Mouse (Mus musculus): ENCODE data around the gene Jph3.

The Jph3 gene

DNA sequence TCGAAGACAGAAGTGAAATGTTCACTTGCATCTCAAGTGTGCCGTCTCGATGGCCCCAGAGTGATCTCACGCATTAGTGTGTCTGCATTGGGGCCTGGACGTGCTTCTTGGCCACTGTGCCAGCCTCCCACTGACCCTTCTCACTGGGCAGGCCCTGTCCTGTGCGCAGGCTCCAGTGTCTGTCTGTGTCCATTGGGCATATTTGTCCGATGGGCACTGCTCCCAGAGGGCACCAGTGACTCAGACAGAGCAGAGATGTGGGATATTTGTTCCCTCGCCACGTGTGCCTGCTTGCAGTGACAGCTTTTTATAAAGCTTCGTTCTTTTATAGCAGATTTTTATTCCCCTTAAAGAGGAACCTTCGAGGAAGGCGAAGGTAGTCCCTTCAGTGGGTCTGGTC lies 44.5 kb downstream of the Jph3 start:
- no peak for DNase-seq (ENCODE audit: extremely low spot score, low read depth, low spot score)

DNA sequence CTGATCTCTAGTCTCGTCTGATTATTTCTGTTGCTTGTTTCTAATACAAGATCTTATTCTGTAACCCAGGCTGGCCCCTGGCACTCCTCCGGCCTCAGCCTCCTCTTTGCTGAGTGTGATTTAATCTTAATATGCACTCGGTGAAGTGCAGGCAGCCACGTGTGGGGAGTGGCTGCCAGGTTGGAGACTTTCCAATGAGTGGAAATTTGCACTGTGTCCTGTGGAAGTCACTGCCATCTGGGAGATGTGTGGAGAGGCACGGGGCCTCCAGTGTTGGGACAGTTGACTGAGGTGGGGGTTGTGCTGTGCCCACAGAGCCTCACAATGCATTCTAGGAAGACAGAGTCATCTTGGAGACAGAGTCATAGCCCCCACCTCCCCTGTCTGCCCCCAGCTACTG lies 53.1 kb downstream of the Jph3 start:
- DNase-seq (ENCODE audit: extremely low spot score, low read depth, low spot score) = no peak

DNA sequence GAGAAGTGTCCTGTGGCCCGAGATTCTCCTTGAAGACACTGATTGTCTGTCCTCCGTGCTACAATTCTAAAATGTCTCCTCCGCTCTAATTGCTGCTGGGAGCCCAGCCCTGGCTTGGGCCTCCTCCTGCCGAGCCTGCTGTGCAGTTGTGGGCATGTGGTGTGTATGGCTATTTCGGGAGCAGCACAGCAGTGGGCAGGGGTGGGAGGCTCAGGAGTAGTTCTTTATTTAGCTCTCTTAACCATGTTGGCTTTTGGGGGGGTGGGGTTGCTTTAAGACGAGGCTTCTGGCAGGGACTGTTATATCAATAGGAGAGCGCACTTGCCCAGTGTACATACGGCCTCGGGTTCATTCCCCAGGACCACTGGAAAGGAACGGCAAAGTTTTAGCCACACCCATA lies 57.1 kb downstream of the Jph3 start:
- DNase-seq (ENCODE audit: extremely low spot score, low read depth, low spot score) = no peak

DNA sequence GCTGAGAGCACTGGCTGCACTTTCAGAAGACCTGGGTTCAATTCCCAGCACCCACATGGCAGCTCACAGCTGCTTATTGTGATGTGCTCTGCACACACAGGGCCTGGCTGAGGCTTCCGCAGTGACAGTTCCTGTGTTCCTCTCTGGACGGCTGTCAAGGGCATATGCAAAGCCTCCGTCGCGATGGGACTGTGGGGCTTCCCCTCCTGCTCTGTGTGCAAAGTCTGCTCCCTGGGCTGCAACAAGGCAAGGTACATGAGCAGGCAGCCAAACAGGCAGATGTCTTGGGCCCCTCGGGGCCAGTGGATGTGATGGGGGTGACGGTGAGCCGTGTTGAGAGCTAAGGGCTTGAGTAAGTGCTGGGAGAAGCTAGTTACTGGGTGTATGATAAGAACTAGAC lies 59.4 kb downstream of the Jph3 start:
- no peak for DNase-seq (ENCODE audit: extremely low spot score, low read depth, low spot score)

DNA sequence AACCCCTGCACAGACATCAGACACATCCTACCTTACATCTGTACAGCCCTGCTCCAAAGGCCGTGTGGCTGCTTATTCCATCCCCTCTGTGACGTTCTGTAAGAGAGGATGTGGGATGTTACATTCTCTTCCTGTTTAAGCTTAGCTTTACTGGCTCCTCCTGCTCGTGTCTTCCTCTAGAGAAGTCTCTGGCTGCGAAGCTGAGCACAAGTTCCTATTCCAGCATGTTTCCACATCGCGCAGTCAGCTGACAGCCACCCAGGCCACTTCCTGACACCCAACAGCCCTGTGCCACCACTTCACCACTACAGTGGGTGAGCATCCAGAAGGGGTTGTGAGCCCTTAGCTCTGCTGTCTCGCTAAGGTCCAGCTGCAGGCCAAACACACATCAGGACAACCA lies 62.7 kb downstream of the Jph3 start:
- no peak for DNase-seq (ENCODE audit: extremely low spot score, low read depth, low spot score)

DNA sequence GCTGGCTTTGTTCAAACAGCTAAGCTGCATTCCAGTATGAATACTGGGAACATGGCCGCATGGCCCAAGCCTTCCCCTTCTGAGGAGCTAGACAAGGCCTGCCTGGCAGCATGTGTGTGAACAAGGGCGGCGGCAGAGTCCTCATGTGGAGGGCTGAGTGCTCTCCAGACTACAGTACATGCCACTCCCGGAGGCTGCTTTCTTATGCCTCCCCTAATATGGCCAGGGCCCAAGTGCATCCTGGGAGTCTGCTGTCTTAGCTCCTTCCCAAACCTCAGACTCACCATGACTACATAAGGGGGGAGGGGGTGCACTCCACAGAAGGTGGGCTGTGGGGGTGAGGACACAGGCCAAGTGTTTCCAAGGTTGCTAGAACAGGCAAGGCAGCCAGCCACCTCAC lies 63.2 kb downstream of the Jph3 start:
- no peak for DNase-seq (ENCODE audit: extremely low spot score, low read depth, low spot score)

DNA sequence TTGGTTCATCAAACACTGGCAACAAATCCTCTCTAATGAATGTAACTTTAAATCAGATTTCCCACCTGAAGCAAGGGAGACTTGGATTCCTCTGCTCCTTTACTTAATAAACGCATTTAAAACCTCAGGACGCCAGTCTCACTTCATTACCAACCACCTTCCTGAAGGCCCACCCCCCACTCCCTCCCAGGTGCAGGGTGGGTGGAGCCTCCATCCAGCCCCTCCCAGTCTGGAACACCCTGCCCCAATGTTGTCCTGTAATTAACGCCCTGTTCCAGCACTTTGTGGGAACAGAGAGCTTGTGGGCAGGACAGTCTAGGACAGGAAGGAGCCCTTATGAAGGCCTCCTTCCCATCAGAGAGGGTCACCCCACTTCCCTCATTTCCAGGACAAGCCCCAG lies 64.7 kb downstream of the Jph3 start:
- DNase-seq (ENCODE audit: extremely low spot score, low read depth, low spot score) = no peak

DNA sequence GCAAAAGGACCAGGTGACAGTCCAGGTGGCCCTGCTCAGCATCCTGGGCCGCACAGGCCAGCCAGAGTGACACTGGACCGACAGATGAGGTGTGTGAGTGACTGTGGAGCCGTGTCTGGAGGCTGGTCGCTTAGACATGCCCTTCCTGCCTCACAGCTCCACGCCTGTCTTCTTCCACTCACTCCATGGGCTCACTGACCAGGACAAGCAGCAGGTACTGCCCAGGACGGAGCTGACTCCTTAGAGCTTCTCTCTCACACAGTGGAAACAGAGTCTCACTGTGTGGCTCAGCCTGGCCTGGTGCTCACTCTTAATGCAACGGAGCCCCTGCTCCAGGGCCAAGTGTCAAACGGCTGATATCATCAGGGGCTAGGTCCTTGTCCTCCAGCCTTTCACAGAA lies 66.0 kb downstream of the Jph3 start:
- DNase-seq (ENCODE audit: extremely low spot score, low read depth, low spot score) = no peak

DNA sequence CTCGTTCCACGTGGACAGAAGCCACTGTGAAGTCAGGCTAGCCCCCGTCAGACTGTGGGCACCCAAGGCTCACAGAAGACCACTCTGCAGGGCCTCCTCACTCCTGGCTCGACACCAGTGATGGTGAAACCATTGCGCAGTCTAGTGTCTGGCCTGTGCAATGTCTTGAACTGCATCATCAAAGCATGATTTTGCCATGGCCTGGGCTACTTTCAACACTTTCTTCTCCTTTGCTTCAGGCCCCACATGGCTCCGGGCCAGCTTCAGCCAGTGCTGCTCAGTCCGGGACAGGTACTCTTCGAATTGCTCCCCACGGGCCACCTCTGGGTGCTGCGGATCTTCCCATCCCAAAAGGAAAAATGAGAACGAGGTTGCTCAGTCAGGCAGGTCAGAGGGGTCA lies 67.0 kb downstream of the Jph3 start:
- no peak for DNase-seq (ENCODE audit: extremely low spot score, low read depth, low spot score)

DNA sequence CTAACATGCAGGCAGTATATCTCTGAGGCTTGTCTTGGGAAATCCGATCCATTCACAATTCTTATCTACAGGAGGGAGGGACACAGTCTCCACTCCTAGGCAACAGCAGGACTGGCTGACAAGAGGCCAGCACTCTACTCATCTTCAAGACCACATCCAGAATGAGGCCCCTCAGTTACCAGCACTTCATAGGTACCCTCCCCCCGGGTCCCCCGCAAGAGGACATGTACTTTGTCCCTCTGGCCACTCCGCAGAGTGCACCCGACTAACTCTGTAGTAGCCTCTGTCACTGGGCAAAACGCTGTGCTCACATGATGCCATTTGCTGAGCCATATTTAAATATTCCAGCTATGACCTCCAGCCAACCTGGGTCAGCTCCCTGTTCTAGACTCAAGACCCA lies 69.0 kb downstream of the Jph3 start:
- DNase-seq (ENCODE audit: extremely low spot score, low read depth, low spot score) = no peak

DNA sequence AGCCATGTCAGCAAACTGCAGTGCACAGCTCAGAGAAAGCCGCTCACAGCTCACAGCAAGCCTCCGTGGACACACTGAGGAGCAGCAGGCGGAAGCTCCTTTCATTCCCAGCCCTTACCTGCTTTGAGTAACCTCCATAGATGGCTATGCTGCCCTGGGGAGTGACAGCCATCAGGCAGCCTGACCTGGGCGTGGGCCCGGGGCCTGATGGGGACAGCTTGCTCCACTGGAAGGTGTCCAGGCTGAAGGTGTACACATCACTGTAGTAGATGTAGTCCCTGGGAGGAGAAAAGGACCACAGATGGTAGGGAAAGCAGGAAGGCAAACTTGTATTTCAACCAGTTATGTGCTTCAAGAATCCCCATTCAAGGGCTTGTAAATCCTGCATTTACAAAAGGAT lies 75.4 kb downstream of the Jph3 start:
- no peak for DNase-seq (ENCODE audit: extremely low spot score, low read depth, low spot score)

DNA sequence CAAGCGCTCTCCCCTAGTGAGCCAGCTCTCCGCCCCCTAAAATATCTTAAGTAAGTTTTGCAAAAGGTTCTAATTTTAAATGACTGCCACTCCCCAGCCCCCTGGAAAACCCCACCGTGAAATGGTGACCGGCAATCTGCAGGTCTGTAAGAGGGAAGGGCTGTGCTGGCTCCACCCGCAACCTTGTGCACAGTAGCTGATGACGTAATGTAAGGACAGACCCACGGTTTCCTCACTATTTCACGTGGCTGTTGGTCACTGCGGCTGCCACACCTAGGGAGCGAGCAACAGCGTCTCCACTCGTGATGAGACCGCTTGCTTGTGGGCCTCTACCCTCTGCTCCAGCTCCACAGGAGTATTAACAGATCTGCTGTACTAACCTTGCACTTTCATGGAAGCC lies 76.7 kb downstream of the Jph3 start:
- DNase-seq (ENCODE audit: extremely low spot score, low read depth, low spot score) = no peak

DNA sequence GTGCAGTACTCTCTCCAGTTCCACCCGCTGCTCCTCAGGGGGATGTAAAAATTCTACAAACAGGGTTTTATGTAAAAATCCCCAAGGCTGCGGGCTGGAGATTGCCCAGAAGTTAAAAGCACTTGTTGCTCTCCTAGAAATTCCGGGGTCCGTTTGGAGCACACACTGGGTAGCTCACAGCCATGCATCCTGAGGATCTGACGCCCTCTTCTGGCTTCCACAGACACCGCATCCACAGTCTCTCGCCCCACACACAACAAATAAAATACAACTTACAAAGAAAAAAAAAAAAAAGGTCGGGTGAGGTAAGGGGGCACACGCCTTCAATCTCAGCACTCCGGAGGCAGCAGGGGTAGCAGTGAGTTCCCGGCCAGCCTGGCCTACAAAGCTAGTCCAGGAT lies 78.6 kb downstream of the Jph3 start:
- no peak for DNase-seq (ENCODE audit: extremely low spot score, low read depth, low spot score)

DNA sequence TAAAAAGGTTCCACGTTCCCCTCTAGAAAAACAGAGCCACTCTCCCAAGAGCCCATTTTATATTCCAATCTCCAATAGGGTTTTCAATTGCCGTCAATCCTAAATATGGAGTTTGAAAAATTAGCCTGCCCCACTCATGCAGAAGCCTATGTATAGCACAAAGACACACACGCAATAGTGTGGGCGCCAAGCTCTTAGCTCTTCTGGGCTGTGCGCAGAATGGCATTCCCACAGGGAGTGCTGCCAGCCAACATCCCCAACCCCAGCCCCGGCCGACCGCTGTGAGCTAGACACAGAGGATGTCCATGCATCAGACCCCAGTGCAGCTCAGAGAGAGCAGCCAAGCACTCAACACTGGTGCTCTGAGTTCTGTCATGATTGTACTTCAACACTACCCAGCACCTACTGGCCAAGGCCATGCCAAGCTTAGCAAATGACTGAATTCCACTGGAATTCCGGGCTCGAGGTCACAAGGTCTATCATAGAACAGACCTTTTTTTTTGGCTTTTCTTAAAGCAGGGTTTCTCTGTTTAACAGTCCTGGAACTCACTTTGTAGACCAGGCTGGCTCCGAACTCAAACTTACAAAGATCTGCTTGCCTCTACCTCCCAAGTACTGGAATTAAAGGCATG lies 80.2 kb downstream of the Jph3 start:
- no peak for DNase-seq (ENCODE audit: extremely low spot score, low read depth, low spot score)

DNA sequence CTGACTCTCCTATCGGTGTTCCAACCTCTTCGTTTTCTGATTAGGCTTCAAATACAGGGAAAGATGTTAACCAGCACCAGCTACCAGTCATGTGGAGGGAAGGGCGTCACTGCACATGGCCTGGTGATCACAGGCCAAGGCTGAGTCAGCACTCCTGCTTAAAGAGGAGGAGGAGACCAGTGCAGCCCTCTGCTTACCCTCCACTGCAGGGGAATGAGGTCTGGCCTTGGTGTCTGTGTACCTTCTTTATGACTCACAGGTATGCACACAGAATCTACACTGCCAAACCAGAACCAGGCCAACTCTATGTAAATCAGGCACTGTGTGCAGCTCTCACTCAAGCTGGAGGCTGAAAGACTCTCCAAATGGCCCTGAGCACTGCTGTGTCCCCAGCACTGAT lies 82.1 kb downstream of the Jph3 start:
- DNase-seq (ENCODE audit: extremely low spot score, low read depth, low spot score) = no peak

DNA sequence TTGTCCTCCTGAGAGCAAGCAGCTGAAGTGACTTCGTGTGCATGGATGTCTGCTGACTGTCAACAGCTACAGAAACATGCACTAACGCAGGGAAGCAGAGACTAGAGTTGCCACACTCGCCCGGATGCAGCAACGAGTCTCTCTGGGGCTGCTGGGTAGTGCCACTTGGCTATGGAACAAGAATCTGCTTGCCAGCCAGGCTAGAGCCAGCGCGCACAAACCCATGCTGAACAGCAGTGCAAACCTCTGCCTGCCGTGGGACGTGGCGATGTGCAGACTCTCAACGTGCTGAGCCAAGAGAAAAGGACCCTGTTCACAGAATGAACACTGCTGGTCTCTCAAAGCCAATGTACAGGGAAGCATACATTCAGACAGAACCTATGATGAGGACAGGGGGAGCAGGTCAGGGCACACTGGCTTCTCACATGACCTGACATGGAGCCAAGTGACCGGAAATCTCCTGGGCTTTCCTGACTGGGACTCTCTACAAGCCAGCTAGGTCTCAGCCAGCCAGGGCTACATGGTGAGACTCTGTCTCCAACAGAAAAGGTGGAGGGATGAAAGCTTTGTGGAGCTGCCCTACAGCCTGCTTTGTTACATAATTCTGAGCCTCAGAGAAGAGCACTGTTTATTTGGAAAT lies 82.6 kb downstream of the Jph3 start:
- DNase-seq (ENCODE audit: extremely low spot score, low read depth, low spot score) = no peak

DNA sequence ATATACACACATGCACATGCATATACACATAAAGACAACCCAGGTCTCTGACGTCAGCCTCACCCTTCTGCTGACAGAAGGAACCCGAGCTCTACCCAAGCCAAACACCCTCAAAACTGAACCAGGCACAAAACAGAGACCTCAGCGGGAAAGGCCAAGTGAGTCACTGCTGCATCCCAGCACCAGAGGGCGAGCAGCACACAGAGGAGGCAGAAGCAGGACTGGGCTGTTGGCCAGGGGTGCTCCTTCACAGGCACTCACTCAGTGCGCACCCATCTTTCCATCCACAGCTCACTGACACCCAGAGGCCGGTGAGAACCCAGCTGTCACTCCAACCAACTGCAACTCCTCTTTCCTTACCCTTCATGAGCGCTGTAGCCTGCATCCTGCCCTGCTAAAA lies 88.8 kb downstream of the Jph3 start:
- no peak for DNase-seq (ENCODE audit: extremely low spot score, low read depth, low spot score)

DNA sequence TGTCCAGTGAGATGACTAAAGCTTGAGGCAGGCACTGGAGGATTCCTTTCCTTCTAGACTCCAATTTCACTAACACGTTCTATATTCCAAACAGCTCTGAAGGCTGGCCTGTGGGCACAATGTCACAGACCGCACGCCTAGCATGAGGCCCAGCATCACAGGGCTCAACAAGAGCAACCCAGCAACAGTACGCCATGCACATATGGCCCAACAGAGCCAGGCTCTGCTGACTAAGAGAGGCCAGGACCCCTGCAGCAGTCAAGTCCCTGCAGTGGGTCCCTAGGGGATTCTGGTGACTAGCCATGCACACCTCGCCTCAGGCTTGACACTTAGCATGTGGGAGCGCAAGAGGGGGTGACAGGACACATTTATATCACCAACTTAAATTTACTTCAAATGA lies 91.4 kb downstream of the Jph3 start:
- no peak for DNase-seq (ENCODE audit: extremely low spot score, low read depth, low spot score)

DNA sequence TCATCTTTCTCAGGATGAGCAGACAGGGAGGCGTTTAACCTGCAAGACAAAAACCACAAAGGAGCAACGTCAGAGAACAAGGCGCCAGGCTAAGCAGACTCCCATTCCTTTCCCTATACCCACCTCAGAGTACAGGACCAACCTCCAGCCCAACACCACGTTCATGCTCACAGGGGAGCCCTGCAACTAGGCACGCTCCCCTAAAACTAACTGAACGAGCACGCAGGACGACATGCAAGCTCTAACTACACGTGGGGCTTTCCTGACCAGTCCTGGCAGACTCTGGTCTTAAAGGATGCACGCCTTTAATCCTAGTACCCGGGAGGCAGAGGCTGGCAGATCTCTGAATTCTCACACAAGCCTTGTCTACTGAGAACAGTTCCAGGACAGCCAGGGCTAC lies 91.9 kb downstream of the Jph3 start:
- DNase-seq (ENCODE audit: extremely low spot score, low read depth, low spot score) = no peak

DNA sequence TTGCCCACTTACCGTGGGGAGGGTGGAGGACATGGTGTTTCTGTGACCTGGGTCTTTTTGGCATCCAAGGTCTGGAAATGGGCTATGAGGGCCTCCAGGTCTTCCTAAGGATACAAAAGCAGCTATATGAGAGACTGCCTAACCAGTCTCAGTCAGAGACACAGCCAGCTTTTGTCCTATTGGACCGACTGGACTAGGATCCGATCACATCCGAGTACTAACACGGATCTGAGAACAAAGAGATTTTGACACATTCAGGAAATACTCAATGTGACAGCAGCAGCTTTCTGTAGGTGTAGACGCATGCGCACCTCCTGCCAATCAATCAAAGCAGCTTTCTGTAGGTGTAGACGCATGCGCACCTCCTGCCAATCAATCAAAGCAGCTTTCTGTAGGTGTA lies 92.3 kb downstream of the Jph3 start:
- DNase-seq (ENCODE audit: extremely low spot score, low read depth, low spot score) = no peak

DNA sequence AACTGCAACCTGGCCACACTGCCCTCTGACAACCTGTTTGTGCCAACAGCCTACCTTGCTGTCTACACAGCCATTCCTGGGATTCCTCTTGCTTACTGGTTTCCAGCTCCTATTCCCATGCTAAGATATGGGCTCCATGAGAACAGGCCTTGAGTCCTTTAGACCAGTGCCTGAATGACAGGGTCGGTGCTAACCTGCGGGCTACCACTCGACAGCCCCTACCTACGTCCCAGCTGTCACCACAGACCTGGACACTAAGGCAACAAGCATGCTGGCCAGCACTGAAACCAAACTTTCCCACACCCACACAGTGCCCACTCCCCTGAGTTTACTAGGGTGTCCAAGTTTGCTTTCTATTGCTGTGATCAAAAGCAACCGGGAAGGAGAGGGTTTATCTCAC lies 98.3 kb downstream of the Jph3 start:
- no peak for DNase-seq (ENCODE audit: extremely low spot score, low read depth, low spot score)

DNA sequence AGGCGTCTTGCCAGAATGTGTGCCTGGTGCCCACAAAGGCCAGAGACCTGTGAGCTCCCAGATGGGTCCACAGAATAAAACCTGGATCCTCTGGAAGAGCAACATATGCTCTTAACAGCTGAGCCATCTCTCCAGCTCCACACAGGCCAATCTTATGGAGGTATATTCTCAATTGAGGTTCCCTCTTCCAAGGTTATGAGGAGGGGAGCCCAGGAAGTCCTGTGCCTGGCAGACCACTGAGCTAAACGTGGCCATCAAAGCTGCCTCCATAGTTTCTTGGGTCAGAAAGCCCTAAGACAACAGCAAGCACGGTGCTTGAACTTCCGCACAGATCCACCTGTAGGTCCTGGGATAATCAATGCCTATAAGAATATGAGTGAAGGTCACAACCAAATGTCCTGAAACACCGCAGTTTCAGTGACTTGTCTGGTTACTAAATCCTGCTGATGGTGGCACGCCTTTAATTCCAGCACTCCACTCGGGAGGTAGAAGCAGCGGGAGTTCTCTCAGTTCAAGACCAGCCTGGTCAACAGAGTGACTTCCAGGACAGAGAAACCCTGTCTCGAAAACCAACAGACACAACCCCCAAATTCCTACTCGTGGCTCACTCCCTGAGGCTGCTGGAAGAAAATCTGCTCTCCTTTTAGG lies 99.1 kb downstream of the Jph3 start:
- no peak for DNase-seq (ENCODE audit: extremely low spot score, low read depth, low spot score)
